Mouse (Mus musculus) cortical plate, adult 2 months (tissue): ENCODE measurements at regions not wholly inside any gene's neighbourhood (a gene's known extent, or its start where the extent isn't known, plus 50 kb on each side); places are given as distances from the start of the nearest gene placed in this dataset.

Experiments used
- CTCF ChIP-seq: fragments of 200-500 bp; IDR thresholded peaks from 2 replicates; pipeline ENCODE4 v1.5.1; 2011; ENCODE audit warnings: mild to moderate bottlenecking, control low read depth, low read length; ENCODE audit not compliant: insufficient read depth; ENCODE audit errors: extremely low read depth
- POLR2A ChIP-seq: fragments of 200-500 bp; IDR thresholded peaks from 2 replicates; pipeline ENCODE4 v1.6.1; 2011; ENCODE audit warnings: mild to moderate bottlenecking, low read length, control low read depth; ENCODE audit not compliant: insufficient read depth; ENCODE audit errors: extremely low read depth

- TF ChIP-seq CTCF (no peak), POLR2A (no peak)
Measured at GRCm38 (mm10) chr14:64572756-64573155, 468.7 kb downstream of the Prss52 start.
